Mouse (Mus musculus): ENCODE measurements at regions not wholly inside any gene's neighbourhood (a gene's known extent, or its start where the extent isn't known, plus 50 kb on each side); places are given as distances from the start of the nearest gene placed in this dataset.

DNA sequence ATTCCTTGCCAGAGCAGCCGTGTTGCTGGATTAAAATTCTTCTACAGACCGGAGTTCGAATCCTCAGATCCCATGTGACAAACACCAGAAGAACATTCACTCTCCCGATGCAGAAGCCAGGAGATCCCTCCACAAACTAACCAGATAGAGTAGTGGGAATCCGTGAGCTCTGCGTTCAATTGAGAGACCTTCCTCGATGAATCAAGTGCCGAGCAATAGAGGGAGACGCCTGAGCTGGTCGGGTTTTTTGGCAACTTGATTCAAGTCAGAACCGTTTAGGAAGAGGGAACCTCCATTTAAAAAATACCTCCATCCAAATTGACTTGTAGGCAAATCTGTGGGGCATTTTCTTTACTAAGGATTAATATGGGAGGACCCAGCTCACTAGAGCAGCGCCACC lies 81.9 kb upstream of the Rpl38 start:
- no peak for TF ChIP-seq CTCF (IDR thresholded peaks at IDR 0.05; ENCODE audit: borderline replicate concordance, insufficient read depth, low read depth, low read length)
- TF ChIP-seq POLR2A (IDR thresholded peaks at IDR 0.05; ENCODE audit: borderline replicate concordance, insufficient read depth, low read length), result no peak

All from cerebellum, adult 2 months (tissue).